Mouse (Mus musculus) midbrain, embryonic 11.5 days (tissue): ENCODE results near the gene Nxpe4. TPM values are rescaled to one million over a fixed set of nuclear protein-coding genes. Genes with fewer than 3 reads are reported as not detected.
A peak's percentile ranks its signal among the peaks of the same experiment; 100 is the strongest.

ENCODE experiments used
- ATAC-seq: fragments of 200-750 bp; cut with Nextera tagmentation; 2 replicates; pipeline ENCODE4 v1.8.0; 2017; ENCODE audit warnings: moderate TSS enrichment, moderate library complexity; ENCODE audit not compliant: low FRiP score
- DNase-seq: peaks from one replicate; pipeline ENCODE4 v3.0.0; 2015; ENCODE audit warnings: low spot score; ENCODE audit errors: missing footprints
- H3K27ac ChIP-seq: fragments of 300-500 bp; sonication (generic); 2 replicates; pipeline ENCODE4 v1.5.1; 2014; ENCODE audit warnings: low read depth, low read length
- H3K27me3 ChIP-seq: fragments of 300-500 bp; sonication (generic); 2 replicates; pipeline ENCODE4 v1.6.1; 2014; ENCODE audit warnings: mild to moderate bottlenecking, low read length, moderate library complexity, mixed read lengths; ENCODE audit not compliant: control insufficient read depth, insufficient read depth
- H3K36me3 ChIP-seq: fragments of 300-500 bp; sonication (generic); 2 replicates; pipeline ENCODE4 v1.6.1; 2014; ENCODE audit warnings: mild to moderate bottlenecking, low read length, moderate library complexity, mixed read lengths; ENCODE audit not compliant: control insufficient read depth, insufficient read depth
- H3K4me1 ChIP-seq: fragments of 300-500 bp; sonication (generic); 2 replicates; pipeline ENCODE4 v1.6.1; 2014; ENCODE audit warnings: low read length; ENCODE audit not compliant: control insufficient read depth, insufficient read depth
- H3K4me2 ChIP-seq: fragments of 300-500 bp; sonication (generic); 2 replicates; pipeline ENCODE4 v1.6.1; 2014; ENCODE audit warnings: mild to moderate bottlenecking, moderate library complexity
- H3K4me3 ChIP-seq: fragments of 300-500 bp; sonication (generic); 2 replicates; pipeline ENCODE4 v1.5.1; 2014; ENCODE audit warnings: low read depth, low read length
- H3K9ac ChIP-seq: fragments of 300-500 bp; sonication (generic); 2 replicates; pipeline ENCODE4 v1.6.1; 2014; ENCODE audit warnings: low read length
- H3K9me3 ChIP-seq: fragments of 300-500 bp; sonication (generic); 2 replicates; pipeline ENCODE4 v1.6.1; 2016; ENCODE audit warnings: low read length; ENCODE audit not compliant: control insufficient read depth
- WGBS: fragments of 180-500 bp; shearing (Covaris S2); extraction: QIAGEN DNeasy Blood & Tissue Kit; methylation state at CpG from one replicate; pipeline ENCODE4 v1.1.7; 2014; 5-methylcytosine and 5-hydroxymethylcytosine counted together
- polyA plus RNA-seq: library from polyadenylated mRNA; unstranded; fragments of >200 nt; fragmentation: Nextera tagmentation; extraction: Ambion mirVana; gene quantifications from 2 replicates; pipeline ENCODE4 v1.2.1, GENCODE M21; 2014

Nxpe4 gene
- polyA plus RNA-seq, 1 experiment from 2014 or later = 7.6 TPM

- 11% methylated on average over 8 of the region's 8 CpGs for whole genome bisulfite sequencing
- DNase-seq = no peak
- Histone ChIP-seq H3K27me3 (peaks cover 2% of the 10 kb centered on the region), H3K27ac (no peak overlapping the region), H3K4me3 (no peak overlapping the region), H3K4me1 (peaks cover 2% of the 10 kb centered on the region; the same call in 1 of the 2 replicates), H3K36me3 (no peaks in the 10 kb centered on the region), H3K9ac (peak overlapping the region; percentile 12; the same call in 1 of the 2 replicates), H3K9me3 (no peaks in the 10 kb centered on the region), H3K4me2 (no peak overlapping the region)
- ATAC-seq = no peak
These were observed 90.4 kb downstream of the Nxpe4 start for GRCm38 (mm10) chr9:48252236-48252635.

- no peak for ATAC-seq
- Histone ChIP-seq H3K9ac (no peak overlapping the region), H3K9me3 (no peaks in the 10 kb centered on the region), H3K4me3 (no peak overlapping the region), H3K4me1 (no peaks in the 10 kb centered on the region), H3K27me3 (peaks cover 2% of the 10 kb centered on the region), H3K4me2 (no peak overlapping the region), H3K36me3 (no peaks in the 10 kb centered on the region), H3K27ac (no peak overlapping the region)
- 44% methylated on average over 9 of the region's 9 CpGs for WGBS
- DNase-seq = peak; percentile 88
These were observed 95.2 kb downstream of the Nxpe4 start for GRCm38 (mm10) chr9:48257001-48257400.

- Histone ChIP-seq H3K36me3 (no peaks in the 10 kb centered on the region), H3K27ac (no peak overlapping the region), H3K4me3 (no peak overlapping the region), H3K9ac (no peak overlapping the region), H3K9me3 (no peaks in the 10 kb centered on the region), H3K4me2 (no peak overlapping the region), H3K4me1 (no peaks in the 10 kb centered on the region), H3K27me3 (no peaks in the 10 kb centered on the region; the same call in 1 of the 2 replicates)
- whole genome bisulfite sequencing = 37% methylated on average over 12 of the region's 12 CpGs
- ATAC-seq (no peak), DNase-seq (peak; percentile 96)
These were observed 96.1 kb downstream of the Nxpe4 start for GRCm38 (mm10) chr9:48257741-48258423.

- Histone ChIP-seq H3K4me2 (no peak overlapping the region), H3K27me3 (no peaks in the 10 kb centered on the region)
These were observed 102.8 kb downstream of the Nxpe4 start for GRCm38 (mm10) chr9:48264616-48265015.

DNA sequence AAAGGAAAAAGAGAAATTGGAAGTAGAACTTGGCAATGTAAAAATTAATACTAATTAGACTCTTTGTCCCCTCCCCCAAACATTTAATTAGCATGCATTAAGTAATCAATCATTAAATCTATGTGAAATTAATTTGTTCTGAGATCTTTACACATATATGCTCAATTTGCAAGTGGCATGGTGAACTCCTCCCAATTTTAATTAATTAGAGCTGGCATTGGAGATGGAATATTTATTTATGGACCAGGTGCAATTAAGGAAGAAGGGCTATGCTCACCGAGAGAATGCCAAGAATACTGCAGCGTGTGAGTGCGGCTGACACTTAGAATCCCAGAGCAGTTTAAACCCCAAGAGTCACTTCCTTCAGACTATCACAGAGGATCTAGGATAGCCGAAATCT is 103.7 kb downstream of the Nxpe4 start:
- no peak for ATAC-seq
- Histone ChIP-seq H3K27ac (no peak overlapping the region), H3K4me3 (no peak overlapping the region), H3K9ac (no peak overlapping the region), H3K27me3 (no peaks in the 10 kb centered on the region), H3K4me2 (no peak overlapping the region), H3K36me3 (no peaks in the 10 kb centered on the region), H3K9me3 (no peaks in the 10 kb centered on the region), H3K4me1 (peaks cover 4% of the 10 kb centered on the region; the same call in 1 of the 2 replicates)
- 85% methylated on average over 4 of the region's 4 CpGs for WGBS
- peak; percentile 77 for DNase-seq

More at GRCm38 (mm10) chr9:48264616-48265015, 102.8 kb downstream of the Nxpe4 start:
- Histone ChIP-seq H3K4me3 (no peak overlapping the region), H3K36me3 (no peaks in the 10 kb centered on the region), H3K27ac (no peak overlapping the region), H3K4me1 (peaks cover 4% of the 10 kb centered on the region; the same call in 1 of the 2 replicates), H3K9ac (no peak overlapping the region), H3K9me3 (no peaks in the 10 kb centered on the region)
- ATAC-seq = no peak
- peak; percentile 56 for DNase-seq
- 90% methylated on average over 6 of the region's 6 CpGs for WGBS

DNA sequence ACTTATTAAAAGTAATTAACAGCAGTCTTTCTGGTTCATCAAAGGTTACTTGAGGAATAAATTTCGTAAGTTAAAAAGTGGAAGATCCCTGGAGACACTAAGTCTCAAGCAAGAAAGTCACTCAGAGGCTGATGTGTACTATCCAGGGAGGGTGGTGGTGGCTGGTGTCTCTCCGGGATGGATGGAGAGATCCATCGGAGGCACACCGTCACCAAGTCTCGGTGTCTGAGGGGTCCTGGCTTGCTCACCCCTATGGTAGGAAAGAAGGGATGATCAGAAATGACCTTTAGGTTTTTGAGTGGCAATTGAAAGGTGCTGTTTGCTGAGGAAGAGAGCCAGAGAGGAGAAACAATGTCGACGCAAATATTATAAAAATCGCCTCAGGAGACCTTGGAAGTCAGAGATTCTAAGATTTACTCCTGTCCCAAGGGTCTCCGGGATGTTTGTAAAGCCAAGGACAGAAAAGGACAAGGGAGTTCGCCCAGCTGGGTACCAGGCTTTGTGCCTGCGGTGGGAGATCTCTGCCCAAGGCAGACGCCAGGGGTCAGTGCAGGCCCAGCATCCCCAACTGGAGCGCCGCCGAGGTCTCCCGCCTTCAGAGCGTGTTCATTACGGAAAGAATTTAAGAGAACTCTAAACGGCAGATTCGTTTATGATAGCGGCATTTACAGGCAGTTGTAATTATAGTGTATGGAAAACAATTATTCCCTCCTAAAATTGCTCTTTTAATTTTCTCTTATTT is 104.6 kb downstream of the Nxpe4 start:
- peak; percentile 97 for DNase-seq
- H3K4me3 ChIP-seq = peak overlapping the region; percentile 42
- peak; percentile 86; the same call in 1 of the 2 replicates for ATAC-seq
- H3K4me1 ChIP-seq = peaks cover 4% of the 10 kb centered on the region; the same call in 1 of the 2 replicates
- no peaks in the 10 kb centered on the region for H3K27me3 ChIP-seq
- no peaks in the 10 kb centered on the region for H3K9me3 ChIP-seq
- peak overlapping the region; percentile 89 for H3K4me2 ChIP-seq
- WGBS = 11% methylated on average over 21 of the region's 21 CpGs
- H3K9ac ChIP-seq = peak overlapping the region; percentile 64
- H3K27ac ChIP-seq = no peak overlapping the region
- H3K36me3 ChIP-seq = no peaks in the 10 kb centered on the region

- no peaks in the 10 kb centered on the region for H3K27me3 ChIP-seq
- no peaks in the 10 kb centered on the region for H3K9me3 ChIP-seq
- DNase-seq (peak; percentile 97), ATAC-seq (peak; percentile 86)
- H3K4me2 ChIP-seq = peak overlapping the region; percentile 89
- H3K27ac ChIP-seq = no peak overlapping the region
- H3K9ac ChIP-seq = peak overlapping the region; percentile 64
- H3K4me3 ChIP-seq = peak overlapping the region; percentile 42
- H3K36me3 ChIP-seq = no peaks in the 10 kb centered on the region
- H3K4me1 ChIP-seq = peaks cover 4% of the 10 kb centered on the region; the same call in 1 of the 2 replicates
- WGBS = 2% methylated on average over 16 of the region's 16 CpGs
These were observed 105.2 kb downstream of the Nxpe4 start for GRCm38 (mm10) chr9:48267028-48267441.

DNA sequence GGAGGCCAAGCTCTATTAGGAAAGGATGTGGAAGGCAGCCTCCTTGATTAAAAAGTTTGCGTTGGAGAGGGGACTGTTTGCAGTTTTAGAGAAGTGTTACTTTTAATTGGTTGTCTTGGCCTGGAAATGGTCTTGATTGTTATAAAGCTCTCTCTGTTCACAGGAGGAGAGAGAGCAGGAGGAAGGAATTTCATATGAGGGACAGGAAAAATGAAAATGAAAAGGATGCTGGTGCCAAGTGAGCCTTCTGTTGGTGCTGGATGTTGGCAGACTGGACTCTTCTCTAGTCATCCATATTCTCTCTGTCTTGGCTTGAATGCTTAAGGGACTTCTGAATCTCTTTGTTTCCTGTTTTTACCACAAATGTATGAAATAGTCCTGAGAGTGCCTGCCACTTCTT is 106.1 kb downstream of the Nxpe4 start:
- DNase-seq (no peak), ATAC-seq (no peak)

GRCm38 (mm10) chr9:48276831-48277230 is 115.0 kb downstream of the Nxpe4 start:
- no peaks in the 10 kb centered on the region for H3K9me3 ChIP-seq
- no peaks in the 10 kb centered on the region for H3K36me3 ChIP-seq
- no peak overlapping the region for H3K4me3 ChIP-seq
- H3K4me2 ChIP-seq = no peak overlapping the region
- no peaks in the 10 kb centered on the region for H3K27me3 ChIP-seq
- WGBS = 97% methylated on average over 15 of the region's 15 CpGs
- H3K4me1 ChIP-seq = no peaks in the 10 kb centered on the region
- ATAC-seq (no peak), DNase-seq (no peak)
- no peak overlapping the region for H3K9ac ChIP-seq
- no peak overlapping the region for H3K27ac ChIP-seq

More for the DNA sequence above, 106.1 kb downstream of the Nxpe4 start:
- H3K9ac ChIP-seq = no peak overlapping the region
- H3K36me3 ChIP-seq = no peaks in the 10 kb centered on the region
- H3K4me2 ChIP-seq = no peak overlapping the region
- no peak overlapping the region for H3K27ac ChIP-seq
- H3K4me1 ChIP-seq = peaks cover 4% of the 10 kb centered on the region; the same call in 1 of the 2 replicates
- no peaks in the 10 kb centered on the region for H3K9me3 ChIP-seq
- H3K27me3 ChIP-seq = no peaks in the 10 kb centered on the region
- H3K4me3 ChIP-seq = no peak overlapping the region
- WGBS = 85% methylated on average over 1 of the region's 1 CpGs
